21 mouse cellular contexts compared by ENCODE assay signal in genomic region chr3:122820700-122821099, GRCm38 (mm10).
DNase-seq lines count a peak whose midpoint lies in the region; ATAC-seq lines count a peak whose summit lies in the region.
"Had no signal": no experiment of that assay in that cellular context is flagged by ENCODE, and none has a peak within 500 bp of the region (broad histone marks: within the 10 kb centered on the region; RNA-seq: fewer than 3 reads in every experiment).

No protein-coding gene starts in this region.

- no peak overlapping the region for H3K4me3 ChIP-seq in embryonic facial prominence, embryonic 11.5 days (ENCODE audit: low read depth, low read length)
- no peak overlapping the region for H3K4me3 ChIP-seq in embryonic facial prominence, embryonic 10.5 days
- no peak overlapping the region for H3K4me3 ChIP-seq in limb, embryonic 13.5 days
- H3K4me3 ChIP-seq in limb, embryonic 10.5 days = no peak overlapping the region
- no peak overlapping the region for H3K4me3 ChIP-seq in intestine, embryonic 16.5 days (ENCODE audit: low read length)
- H3K4me3 ChIP-seq: embryonic facial prominence, embryonic 15.5 days; hindbrain, embryonic 10.5 days had no signal

- H3K27ac ChIP-seq in embryonic facial prominence, embryonic 11.5 days (replicated peaks; ENCODE audit: low read depth, low read length) = no peak overlapping the region
- no peak overlapping the region for H3K27ac ChIP-seq in embryonic facial prominence, embryonic 10.5 days (replicated peaks)
- H3K27ac ChIP-seq in limb, embryonic 13.5 days = no peak overlapping the region
- H3K27ac ChIP-seq in limb, embryonic 10.5 days = no peak overlapping the region
- peak overlapping the region; percentile 50; the same call in 1 of the 2 replicates for H3K27ac ChIP-seq in intestine, embryonic 16.5 days (ENCODE audit: low read length)
- H3K27ac ChIP-seq: hindbrain, embryonic 10.5 days had no signal

- WGBS in embryonic facial prominence, embryonic 11.5 days = 34% methylated on average over 4 of the region's 4 CpGs
- 58% methylated on average over 4 of the region's 4 CpGs for WGBS in embryonic facial prominence, embryonic 10.5 days
- 24% methylated on average over 4 of the region's 4 CpGs for WGBS in limb, embryonic 13.5 days
- 45% methylated on average over 4 of the region's 4 CpGs for WGBS in limb, embryonic 10.5 days
- WGBS in intestine, embryonic 16.5 days = 29% methylated on average over 4 of the region's 4 CpGs

- no peak for ATAC-seq in embryonic facial prominence, embryonic 11.5 days (replicated peaks; ENCODE audit: insufficient number of reproducible peaks, low FRiP score, low TSS enrichment, low read depth)
- peak; percentile 54; the same call in 1 of the 2 replicates for ATAC-seq in limb, embryonic 13.5 days (ENCODE audit: low FRiP score, low read depth)
- peak; percentile 46; the same call in 1 of the 2 replicates for ATAC-seq in intestine, embryonic 16.5 days
- ATAC-seq: forebrain, embryonic 14.5 days; hindbrain, embryonic 16.5 days had no signal

- no peaks in the 10 kb centered on the region for H3K9me3 ChIP-seq in embryonic facial prominence, embryonic 11.5 days (replicated peaks; ENCODE audit: control insufficient read depth, low read length)
- no peaks in the 10 kb centered on the region for H3K9me3 ChIP-seq in embryonic facial prominence, embryonic 10.5 days
- H3K9me3 ChIP-seq in limb, embryonic 13.5 days = no peaks in the 10 kb centered on the region
- H3K9me3 ChIP-seq in limb, embryonic 10.5 days (replicated peaks) = no peaks in the 10 kb centered on the region
- no peaks in the 10 kb centered on the region for H3K9me3 ChIP-seq in intestine, embryonic 16.5 days (ENCODE audit: control insufficient read depth, low read length)
- H3K9me3 ChIP-seq: embryonic facial prominence, embryonic 15.5 days; hindbrain, embryonic 10.5 days had no signal

- DNase-seq in embryonic facial prominence, embryonic 11.5 days (ENCODE audit: low spot score) = peak; percentile 25
- DNase-seq in embryonic facial prominence, embryonic 10.5 days (ENCODE audit: low spot score) = no peak
- no peak for DNase-seq in limb, embryonic 10.5 days (ENCODE audit: low spot score)
- DNase-seq in urinary bladder, postnatal 25 days (ENCODE audit: low spot score) = no peak
- DNase-seq in cerebellum, adult 8-10 months = no peak
- DNase-seq: adrenal gland, postnatal 14 days; cerebellum, adult 9-11 months; gastrocnemius, postnatal 10 days; heart, postnatal 10 days; kidney, adult 8-10 months; kidney, postnatal 36 days; lung, postnatal 4 days; right cerebral cortex, postnatal 14 days; thymus, postnatal 36 days had no signal

- H3K4me1 ChIP-seq in embryonic facial prominence, embryonic 11.5 days (ENCODE audit: control insufficient read depth, insufficient read depth, low read length) = no peaks in the 10 kb centered on the region
- H3K4me1 ChIP-seq in embryonic facial prominence, embryonic 10.5 days = peaks cover 13% of the 10 kb centered on the region
- peaks cover 21% of the 10 kb centered on the region for H3K4me1 ChIP-seq in limb, embryonic 13.5 days
- H3K4me1 ChIP-seq in limb, embryonic 10.5 days = peaks cover 5% of the 10 kb centered on the region; the same call in 1 of the 2 replicates
- peaks cover 5% of the 10 kb centered on the region; the same call in 1 of the 2 replicates for H3K4me1 ChIP-seq in intestine, embryonic 16.5 days (ENCODE audit: control insufficient read depth, insufficient read depth, low read length)
- H3K4me1 ChIP-seq: hindbrain, embryonic 10.5 days had no signal

- no peaks in the 10 kb centered on the region for H3K36me3 ChIP-seq in embryonic facial prominence, embryonic 11.5 days (replicated peaks; ENCODE audit: control insufficient read depth, insufficient read depth, low read depth, low read length)
- H3K36me3 ChIP-seq in embryonic facial prominence, embryonic 10.5 days (replicated peaks) = 0 out of 2 replicates have a peak, but pooled peaks cover 3% of the 10 kb centered on the region
- 0 out of 2 replicates have a peak, but pooled peaks cover 4% of the 10 kb centered on the region for H3K36me3 ChIP-seq in limb, embryonic 13.5 days
- H3K36me3 ChIP-seq in limb, embryonic 10.5 days = no peaks in the 10 kb centered on the region
- no peaks in the 10 kb centered on the region for H3K36me3 ChIP-seq in intestine, embryonic 16.5 days (ENCODE audit: control insufficient read depth, insufficient read depth, low read length)

- H3K9ac ChIP-seq in embryonic facial prominence, embryonic 11.5 days (replicated peaks; ENCODE audit: low read length) = no peak overlapping the region
- no peak overlapping the region for H3K9ac ChIP-seq in limb, embryonic 13.5 days
- no peak overlapping the region for H3K9ac ChIP-seq in intestine, embryonic 16.5 days (ENCODE audit: low read depth, low read length)
- H3K9ac ChIP-seq: embryonic facial prominence, embryonic 15.5 days had no signal

- no peaks in the 10 kb centered on the region for H3K27me3 ChIP-seq in embryonic facial prominence, embryonic 11.5 days (ENCODE audit: control insufficient read depth, insufficient read depth, low read length)
- 0 out of 2 replicates have a peak, but pooled peaks cover 2% of the 10 kb centered on the region for H3K27me3 ChIP-seq in embryonic facial prominence, embryonic 10.5 days (replicated peaks; ENCODE audit: low read depth, poor library complexity, severe bottlenecking)
- H3K27me3 ChIP-seq in limb, embryonic 13.5 days = no peaks in the 10 kb centered on the region
- H3K27me3 ChIP-seq in limb, embryonic 10.5 days (ENCODE audit: low read depth, poor library complexity, severe bottlenecking) = no peaks in the 10 kb centered on the region
- no peaks in the 10 kb centered on the region for H3K27me3 ChIP-seq in intestine, embryonic 16.5 days (replicated peaks; ENCODE audit: control insufficient read depth, insufficient read depth, low read length)
- H3K27me3 ChIP-seq: embryonic facial prominence, embryonic 15.5 days had no signal

- no peak overlapping the region for H3K4me2 ChIP-seq in embryonic facial prominence, embryonic 11.5 days (ENCODE audit: low read depth, low read length)
- no peak overlapping the region for H3K4me2 ChIP-seq in limb, embryonic 13.5 days (replicated peaks)
- no peak overlapping the region for H3K4me2 ChIP-seq in intestine, embryonic 16.5 days (ENCODE audit: low read depth, low read length)
- H3K4me2 ChIP-seq: embryonic facial prominence, embryonic 15.5 days; heart, embryonic 11.5 days had no signal
